Comparison of ENCODE assay signal across 24 mouse cellular contexts in genomic region chr3:137950191-137950885, GRCm38 (mm10). TPM values are rescaled to one million over a fixed set of nuclear protein-coding genes. Genes with fewer than 3 reads are reported as not detected.
DNase-seq lines count a peak whose midpoint lies in the region; ATAC-seq and TF ChIP-seq lines count a peak whose summit lies in the region.
"Had no signal": no experiment of that assay in that cellular context is flagged by ENCODE, and none has a peak within 500 bp of the region (broad histone marks: within the 10 kb centered on the region; RNA-seq: fewer than 3 reads in every experiment).

No protein-coding gene starts in this region.

- peaks cover 5% of the 10 kb centered on the region; the same call in 1 of the 2 replicates for H3K79me2 ChIP-seq in CH12.LX (replicated peaks; ENCODE audit: control insufficient read depth, extremely low read depth, insufficient read depth, poor library complexity, severe bottlenecking)

- peak; percentile 67 for TF ChIP-seq POLR2A in CH12.LX (IDR thresholded peaks at IDR 0.05; ENCODE audit: low read depth, low read length)
- TF ChIP-seq POLR2A in small intestine, adult 2 months (IDR thresholded peaks at IDR 0.05; ENCODE audit: low read depth, low read length): no peak

- no peak for TF ChIP-seq CTCF in CH12.LX (conservative IDR thresholded peaks at IDR 0.05 in 1 of 2, IDR thresholded peaks at IDR 0.05 in 1 of 2; ENCODE audit: low read depth in 2 of 2, low read length in 2 of 2)
- no peak for TF ChIP-seq CTCF in small intestine, adult 2 months (IDR thresholded peaks at IDR 0.05; ENCODE audit: extremely low read depth, insufficient read length, insufficient replicate concordance, low read depth, low read length)
- TF ChIP-seq CTCF in lung, postnatal 0 days (IDR thresholded peaks at IDR 0.05): no peak

- 59% methylated on average over 10 of the region's 10 CpGs for WGBS in liver, embryonic 12.5 days (ENCODE audit: insufficient replicate concordance)
- WGBS in small intestine, adult 2 months: 85% methylated on average over 10 of the region's 10 CpGs
- WGBS in lung, postnatal 0 days: 82% methylated on average over 10 of the region's 10 CpGs

- no peaks in the 10 kb centered on the region for H3K27me3 ChIP-seq in liver, embryonic 12.5 days (replicated peaks)
- no peaks in the 10 kb centered on the region for H3K27me3 ChIP-seq in CH12.LX (replicated peaks)
- H3K27me3 ChIP-seq in small intestine, adult 2 months (ENCODE audit: control insufficient read depth, insufficient read depth, low read length): no peaks in the 10 kb centered on the region
- no peaks in the 10 kb centered on the region for H3K27me3 ChIP-seq in lung, postnatal 0 days (replicated peaks; ENCODE audit: insufficient read depth, low read length)
- H3K27me3 ChIP-seq: hindbrain, embryonic 13.5 days; neural tube, embryonic 13.5 days had no signal

- no peak for TF ChIP-seq EP300 in CH12.LX (IDR thresholded peaks at IDR 0.05; ENCODE audit: low read length)
- no peak for TF ChIP-seq EP300 in lung, postnatal 0 days (IDR thresholded peaks at IDR 0.05)

- H3K27ac ChIP-seq in liver, embryonic 12.5 days: peak overlapping the region; percentile 64
- H3K27ac ChIP-seq in CH12.LX (ENCODE audit: insufficient read depth, low read depth): peak overlapping the region; percentile 91
- peak overlapping the region; percentile 45 for H3K27ac ChIP-seq in small intestine, adult 2 months (ENCODE audit: insufficient read depth, low read depth, low read length)
- no peak overlapping the region for H3K27ac ChIP-seq in lung, postnatal 0 days (ENCODE audit: low read length)
- H3K27ac ChIP-seq: hindbrain, embryonic 13.5 days; left cerebral cortex, adult 2 months; neural tube, embryonic 13.5 days had no signal

- no peak for TF ChIP-seq RAD21 in CH12.LX (IDR thresholded peaks at IDR 0.05; ENCODE audit: low read depth, low read length)

- peaks cover 44% of the 10 kb centered on the region for H3K36me3 ChIP-seq in liver, embryonic 12.5 days
- H3K36me3 ChIP-seq in CH12.LX (replicated peaks in 1 of 2; ENCODE audit: control insufficient read depth in 1 of 2, insufficient read depth in 1 of 2, low read length in 1 of 2): peaks cover 18 to 31% of the 10 kb centered on the region in 2 experiments
- H3K36me3 ChIP-seq in small intestine, adult 2 months (ENCODE audit: control insufficient read depth, insufficient read depth, low read length): peaks cover 28% of the 10 kb centered on the region
- no peaks in the 10 kb centered on the region for H3K36me3 ChIP-seq in lung, postnatal 0 days (ENCODE audit: insufficient read depth, low read length)
- H3K36me3 ChIP-seq: hindbrain, embryonic 13.5 days; neural tube, embryonic 13.5 days had no signal

- DNase-seq in liver (no peak), CH12.LX (ENCODE audit: extremely low read depth) (peak; percentile 92)
- DNase-seq in induced T-regulatory cell, adult 2 months (ENCODE audit: low read depth): peak; percentile 73
- DNase-seq in lung, postnatal 0 days (ENCODE audit: low spot score): no peak
- DNase-seq in frontal cortex, postnatal 14 days (ENCODE audit: low spot score in 2 of 2): no peak
- DNase-seq: adrenal gland, postnatal 10 days; cerebellum, adult 11-12 months; cerebellum, postnatal 14 days; embryo, embryonic 11 days; gastrocnemius, postnatal 36 days; heart, postnatal 10 days; kidney, adult 8-10 months; kidney, postnatal 25 days; lung, embryonic 14.5 days; lung, postnatal 4 days; midbrain, embryonic 14.5 days; thymus, postnatal 14 days had no signal

- dilution Hi-C loops in CH12.LX (cut with MboI; ENCODE audit: extremely low pct_ligation_motif_present, extremely low pct_unique_long_range_greater_than_20kb, low sequenced_read_pairs): no loop called here

- no peak overlapping the region for H3K4me2 ChIP-seq in liver, embryonic 12.5 days
- H3K4me2 ChIP-seq in CH12.LX (ENCODE audit: insufficient read depth, low read depth, poor library complexity, severe bottlenecking): peak overlapping the region; percentile 11
- H3K4me2 ChIP-seq in lung, postnatal 0 days (replicated peaks; ENCODE audit: low read depth, low read length): no peak overlapping the region
- H3K4me2 ChIP-seq: hindbrain, embryonic 13.5 days; lung, embryonic 14.5 days; neural tube, embryonic 13.5 days had no signal

- no peak overlapping the region for H3K9ac ChIP-seq in liver, embryonic 12.5 days
- peak overlapping the region; percentile 54 for H3K9ac ChIP-seq in CH12.LX (ENCODE audit: insufficient read depth, low read depth)
- H3K9ac ChIP-seq in lung, postnatal 0 days (replicated peaks; ENCODE audit: low read depth): no peak overlapping the region
- H3K9ac ChIP-seq: hindbrain, embryonic 13.5 days; lung, embryonic 14.5 days; neural tube, embryonic 13.5 days had no signal

- H3K4me3 ChIP-seq in liver, embryonic 12.5 days: no peak overlapping the region
- H3K4me3 ChIP-seq in CH12.LX (replicated peaks in 1 of 3; ENCODE audit: low read depth in 2 of 3, low read length in 2 of 3, poor library complexity in 1 of 3): no peak overlapping the region
- H3K4me3 ChIP-seq in small intestine, adult 2 months (ENCODE audit: low read depth, low read length): no peak overlapping the region
- no peak overlapping the region for H3K4me3 ChIP-seq in lung, postnatal 0 days (ENCODE audit: low read depth, low read length)
- H3K4me3 ChIP-seq: hindbrain, embryonic 13.5 days; left cerebral cortex, adult 2 months; neural tube, embryonic 13.5 days had no signal

- ATAC-seq in liver, embryonic 12.5 days: no peak
- no peak for ATAC-seq in lung, postnatal 0 days
- ATAC-seq: activated CD4-positive, CD25-positive, alpha-beta regulatory T cell, adult 4 months; forebrain, embryonic 16.5 days had no signal

- H3K4me1 ChIP-seq in liver, embryonic 12.5 days: peaks cover 96% of the 10 kb centered on the region
- peaks cover 51 to 98% of the 10 kb centered on the region in 2 experiments for H3K4me1 ChIP-seq in CH12.LX (ENCODE audit: control insufficient read depth in 1 of 2, insufficient read depth in 2 of 2)
- H3K4me1 ChIP-seq in small intestine, adult 2 months (ENCODE audit: control insufficient read depth, insufficient read depth, insufficient read length, low read length): peaks cover 15% of the 10 kb centered on the region
- H3K4me1 ChIP-seq in lung, postnatal 0 days (ENCODE audit: insufficient read depth, low read depth, low read length): 0 out of 2 replicates have a peak, but pooled peaks cover 7% of the 10 kb centered on the region

- H3K9me3 ChIP-seq in liver, embryonic 12.5 days (replicated peaks): no peaks in the 10 kb centered on the region
- H3K9me3 ChIP-seq in CH12.LX (replicated peaks; ENCODE audit: low read length): no peaks in the 10 kb centered on the region
- H3K9me3 ChIP-seq in lung, postnatal 0 days (ENCODE audit: low read length): no peaks in the 10 kb centered on the region
- H3K9me3 ChIP-seq: hindbrain, embryonic 13.5 days; neural tube, embryonic 13.5 days had no signal

- in situ Hi-C loops in CH12.LX (cut with MboI; ENCODE audit: low pct_ligation_motif_present, low pct_unique_long_range_greater_than_20kb, low sequenced_read_pairs): loop anchor here (25.0 kb wide), 1 partner anchor 487 kb away; the partner anchor contains the start of gene Adh5

TF ChIP-seq in CH12.LX, 34 proteins besides CTCF, POLR2A, EP300 and RAD21:
- TF ChIP-seq MXI1 (IDR thresholded peaks at IDR 0.05; ENCODE audit: low read depth, low read length) (no peak), UBTF (IDR thresholded peaks at IDR 0.05; ENCODE audit: low read depth, low read length) (peak; percentile 37; the same call in 1 of the 2 replicates)
TF ChIP-seq in CH12.LX: peak in this region for 1.

RNA-seq across cellular contexts. Expression of gene Dapp1, which starts 31.0 kb away (rescaled TPM):
- 22.0 and 22.7 TPM in 2 replicates for polyA plus RNA-seq in liver, embryonic 12.5 days (2016; fragmentation: Nextera tagmentation; extraction: Ambion mirVana)
- 55.5 and 63.6 TPM in 2 replicates for total RNA-seq in CH12.LX (2012; rRNA removed)
- total RNA-seq in CH12.LX (2014; rRNA removed): 53.5 and 66.4 TPM in 2 replicates
- polyA plus RNA-seq in CH12.LX (2012; ENCODE audit: insufficient read length, low read depth): 62.8 and 81.7 TPM in 2 replicates
- polyA plus RNA-seq in small intestine, adult 2 months (2012; rRNA removed): 2.9 and 8.8 TPM in 2 replicates
- 7.9 and 8.9 TPM in 2 replicates for polyA plus RNA-seq in lung, postnatal 0 days (2015; fragmentation: Nextera tagmentation; extraction: Ambion mirVana)

RNA-seq across cellular contexts. Expression of gene Lamtor3, which starts 32.0 kb away (rescaled TPM):
- polyA plus RNA-seq in liver, embryonic 12.5 days (2016; fragmentation: Nextera tagmentation; extraction: Ambion mirVana): 72.6 and 77.5 TPM in 2 replicates
- total RNA-seq in CH12.LX (2012; rRNA removed) (146 and 169 TPM in 2 replicates), CH12.LX (2014; rRNA removed) (245 and 260 TPM in 2 replicates)
- polyA plus RNA-seq in CH12.LX (2012; ENCODE audit: insufficient read length, low read depth): 147 and 155 TPM in 2 replicates
- polyA plus RNA-seq in small intestine, adult 2 months (2012; rRNA removed): 7.3 and 9.4 TPM in 2 replicates
- 114 and 122 TPM in 2 replicates for polyA plus RNA-seq in lung, postnatal 0 days (2015; fragmentation: Nextera tagmentation; extraction: Ambion mirVana)

Comparison
In these comparisons a context has a peak if more than half of its experiments do, and no peak if none do; other contexts are left out.
1. DNase-seq: peak in CH12.LX (single experiment) and induced T-regulatory cell, adult 2 months (single experiment); none in liver (single experiment), lung, postnatal 0 days (single experiment) and frontal cortex, postnatal 14 days (0 of 2).